Mouse (Mus musculus): Measurements from ENCODE around the gene Samd4b. TPM values are rescaled to one million over a fixed set of nuclear protein-coding genes. Genes with fewer than 3 reads are reported as not detected.
"Not testable (repeated sequence)": the region's sequence is repeated elsewhere in the genome, so short reads cannot be mapped to it uniquely, and the experiment has no call there.

Gene Samd4b
- polyA plus RNA-seq, 1 experiment: 25.2 TPM

DNA sequence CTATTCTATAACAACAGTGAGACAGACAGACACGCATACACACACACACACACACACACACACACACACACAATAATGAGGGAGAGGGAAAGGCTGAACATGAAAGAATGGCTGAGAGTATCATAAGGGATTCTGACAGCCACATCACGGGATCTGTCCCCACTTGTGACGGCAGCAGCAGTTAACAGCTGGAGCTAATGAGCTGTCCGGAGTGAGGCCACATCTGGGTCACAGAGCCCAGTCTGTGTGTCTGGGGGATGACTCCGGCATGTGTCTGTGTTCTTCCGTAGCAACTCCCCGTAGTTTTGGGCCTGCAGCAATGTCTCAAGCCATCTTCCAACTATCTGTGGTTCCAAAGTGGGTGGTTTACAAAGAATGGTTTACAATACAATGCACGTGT is 65.9 kb downstream of the Samd4b start:
- Histone ChIP-seq H3K27ac (ENCODE audit: control insufficient read depth, insufficient read depth, low read depth, low read length, poor library complexity) (no peak overlapping the region), H3K4me3 (replicated peaks; ENCODE audit: control insufficient read depth, low read depth, low read length) (no peak overlapping the region), H3K4me1 (ENCODE audit: control insufficient read depth, insufficient read depth, low read length) (no peaks in the 10 kb centered on the region; the same call in 1 of the 2 replicates)
- WGBS: 81% methylated on average over 8 of the region's 8 CpGs
- TF ChIP-seq POLR2A (IDR thresholded peaks at IDR 0.05; ENCODE audit: borderline replicate concordance, control insufficient read depth, low read depth, low read length) (no peak), CTCF (IDR thresholded peaks at IDR 0.05; ENCODE audit: control insufficient read depth, insufficient read depth, low read length) (no peak)

DNA sequence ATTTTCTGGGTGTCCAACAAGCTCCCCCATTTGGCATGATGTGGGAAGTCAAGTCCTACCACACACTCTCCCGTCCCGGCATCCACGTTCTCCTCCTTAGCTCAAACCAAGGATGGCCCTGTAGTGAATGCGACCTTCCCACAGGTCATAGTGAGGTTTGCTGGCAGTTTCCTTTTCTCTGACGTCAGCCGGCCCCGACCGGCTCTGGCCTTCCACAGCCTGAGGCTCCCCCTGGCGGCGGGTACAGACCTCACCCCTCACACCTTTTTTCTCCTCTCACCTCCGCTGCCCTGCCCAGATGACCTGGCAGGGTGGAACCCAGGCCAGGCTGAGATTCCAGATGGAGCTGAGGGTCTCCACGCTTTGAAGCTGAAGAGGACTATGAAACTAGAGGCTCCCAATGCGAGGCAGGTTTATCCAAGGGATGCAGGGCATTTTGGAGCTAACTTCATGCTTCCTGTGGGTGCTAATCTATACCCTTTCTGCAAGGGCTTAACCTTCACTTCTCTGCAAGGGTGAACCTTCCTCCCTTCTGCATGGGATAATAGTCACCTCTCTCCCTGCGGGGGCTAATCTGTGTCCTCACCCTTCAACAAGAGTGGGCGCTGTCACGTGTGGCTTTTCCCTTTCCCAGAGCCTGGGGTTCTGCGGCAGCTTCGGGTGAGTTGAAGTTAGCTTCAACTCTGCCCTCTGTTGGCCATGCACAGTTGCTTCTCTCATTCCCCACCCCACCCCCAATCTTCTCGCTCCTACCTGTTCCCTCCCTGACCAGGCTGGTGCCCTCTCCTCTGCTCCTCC is 69.8 kb downstream of the Samd4b start:
- no peaks in the 10 kb centered on the region; the same call in 1 of the 2 replicates for H3K4me1 ChIP-seq (ENCODE audit: control insufficient read depth, insufficient read depth, low read length)
- H3K27ac ChIP-seq (ENCODE audit: control insufficient read depth, insufficient read depth, low read depth, low read length, poor library complexity): no peak overlapping the region
- 1% methylated on average over 19 of the region's 19 CpGs for WGBS
- no peak overlapping the region for H3K4me3 ChIP-seq (replicated peaks; ENCODE audit: control insufficient read depth, low read depth, low read length)
- TF ChIP-seq POLR2A (IDR thresholded peaks at IDR 0.05; ENCODE audit: borderline replicate concordance, control insufficient read depth, low read depth, low read length): no peak
- TF ChIP-seq CTCF (IDR thresholded peaks at IDR 0.05; ENCODE audit: control insufficient read depth, insufficient read depth, low read length): peak; percentile 86

DNA sequence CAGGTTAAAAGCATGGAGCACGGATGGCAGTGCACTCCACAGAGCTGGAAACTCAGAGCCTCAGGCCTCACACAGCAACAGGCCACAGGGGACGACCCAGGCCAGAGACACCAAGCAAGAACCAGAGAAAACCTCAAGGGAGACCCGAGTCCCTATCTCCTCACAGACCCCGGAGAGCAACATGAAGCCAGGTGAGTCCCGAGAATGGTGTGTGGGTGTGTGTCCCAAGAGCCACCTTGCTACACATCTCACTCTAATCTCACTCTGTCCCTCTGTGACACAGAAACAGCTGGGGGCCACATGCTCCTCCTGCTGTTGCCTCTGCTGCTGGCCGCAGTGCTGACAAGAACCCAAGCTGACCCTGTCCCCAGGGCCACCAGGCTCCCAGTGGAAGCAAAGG is 75.4 kb downstream of the Samd4b start, which contains the start of gene Ifnl3:
TSS of gene Ifnl3 (plus strand) at position 301 of the 400 bp plus-strand sequence.
- H3K4me1 ChIP-seq (ENCODE audit: control insufficient read depth, insufficient read depth, low read length); H3K4me3 ChIP-seq (replicated peaks; ENCODE audit: control insufficient read depth, low read depth, low read length); H3K27ac ChIP-seq (ENCODE audit: control insufficient read depth, insufficient read depth, low read depth, low read length, poor library complexity): not testable (repeated sequence)
- 82% methylated on average over 5 of the region's 6 CpGs for WGBS

DNA sequence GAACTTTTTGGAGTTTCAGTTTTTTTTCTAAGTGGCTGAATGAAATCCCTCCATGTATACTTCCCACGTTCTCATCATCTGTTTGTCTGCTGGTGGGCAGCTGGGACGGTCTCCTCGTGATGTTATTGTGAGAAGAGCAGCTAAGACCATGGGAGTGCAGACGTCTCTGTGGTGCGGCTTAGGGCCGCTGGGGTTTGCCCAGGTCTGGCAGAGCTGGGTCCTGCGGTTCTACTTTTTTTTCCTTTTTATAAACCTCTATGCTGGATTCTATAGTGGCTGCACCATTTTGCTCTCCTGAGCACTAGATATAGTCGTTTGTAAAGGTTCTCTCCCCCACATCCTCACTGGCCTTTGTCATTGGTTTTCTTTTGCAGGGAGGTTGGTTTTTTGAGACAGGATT is 86.5 kb downstream of the Samd4b start:
- Histone ChIP-seq H3K4me1 (ENCODE audit: control insufficient read depth, insufficient read depth, low read length) (no peaks in the 10 kb centered on the region), H3K4me3 (replicated peaks; ENCODE audit: control insufficient read depth, low read depth, low read length) (no peak overlapping the region), H3K27ac (ENCODE audit: control insufficient read depth, insufficient read depth, low read depth, low read length, poor library complexity) (no peak overlapping the region)
- 66% methylated on average over 8 of the region's 8 CpGs for WGBS
- TF ChIP-seq CTCF (IDR thresholded peaks at IDR 0.05; ENCODE audit: control insufficient read depth, insufficient read depth, low read length) (no peak), POLR2A (IDR thresholded peaks at IDR 0.05; ENCODE audit: borderline replicate concordance, control insufficient read depth, low read depth, low read length) (no peak)

DNA sequence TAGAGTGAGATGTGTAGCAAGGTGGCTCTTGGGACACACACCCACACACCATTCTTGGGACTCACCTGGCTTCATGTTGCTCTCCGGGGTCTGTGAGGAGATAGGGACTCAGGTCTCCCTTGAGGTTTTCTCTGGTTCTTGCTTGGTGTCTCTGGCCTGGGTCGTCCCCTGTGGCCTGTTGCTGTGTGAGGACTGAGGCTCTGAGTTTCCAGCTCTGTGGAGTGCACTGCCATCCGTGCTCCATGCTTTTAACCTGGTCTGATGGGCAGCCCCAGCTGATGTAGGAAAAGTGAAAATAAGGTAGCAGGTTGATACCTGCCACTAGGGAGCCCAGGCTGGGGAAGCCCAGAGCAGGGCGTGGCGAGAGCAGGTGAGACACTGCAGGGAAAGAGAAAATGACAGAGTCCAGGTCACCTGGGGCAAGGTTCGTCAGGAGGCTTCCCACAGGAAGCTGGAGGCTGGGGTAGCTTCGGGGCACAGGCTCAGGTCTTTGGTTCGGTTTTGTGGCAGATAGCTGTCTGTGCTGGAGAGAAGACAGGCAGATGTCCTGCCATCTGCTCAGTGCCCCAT is 87.5 kb downstream of the Samd4b start, which contains the start of gene Ifnl2:
TSS of gene Ifnl2 (minus strand) at position 51 of the 570 bp plus-strand sequence.
- 49% methylated on average over 8 of the region's 8 CpGs for WGBS
- not testable (repeated sequence) for H3K27ac ChIP-seq (ENCODE audit: control insufficient read depth, insufficient read depth, low read depth, low read length, poor library complexity); H3K4me3 ChIP-seq (replicated peaks; ENCODE audit: control insufficient read depth, low read depth, low read length); H3K4me1 ChIP-seq (ENCODE audit: control insufficient read depth, insufficient read depth, low read length)

DNA sequence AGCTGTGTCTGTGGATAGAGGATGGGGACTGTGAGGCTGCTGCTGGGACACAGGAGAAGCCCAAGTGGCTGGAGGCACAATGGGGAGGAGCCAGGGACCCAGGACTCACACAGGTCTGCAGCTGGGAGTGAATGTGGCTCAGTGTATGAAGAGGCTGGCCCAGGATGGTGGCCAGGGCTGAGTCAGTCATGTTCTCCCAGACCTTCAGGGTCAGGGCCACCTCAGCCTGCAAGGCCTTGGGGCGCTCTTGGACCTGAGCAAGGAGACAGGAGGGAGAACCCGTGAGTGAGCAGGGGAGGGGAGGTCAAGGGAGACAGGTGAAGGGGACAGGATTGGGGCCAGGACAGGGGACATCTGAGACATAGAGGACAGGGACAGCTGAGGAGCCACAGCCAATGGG is 88.8 kb downstream of the Samd4b start:
- H3K4me3 ChIP-seq (replicated peaks; ENCODE audit: control insufficient read depth, low read depth, low read length); H3K4me1 ChIP-seq (ENCODE audit: control insufficient read depth, insufficient read depth, low read length); H3K27ac ChIP-seq (ENCODE audit: control insufficient read depth, insufficient read depth, low read depth, low read length, poor library complexity): not testable (repeated sequence)
- 65% methylated on average over 2 of the region's 2 CpGs for WGBS

DNA sequence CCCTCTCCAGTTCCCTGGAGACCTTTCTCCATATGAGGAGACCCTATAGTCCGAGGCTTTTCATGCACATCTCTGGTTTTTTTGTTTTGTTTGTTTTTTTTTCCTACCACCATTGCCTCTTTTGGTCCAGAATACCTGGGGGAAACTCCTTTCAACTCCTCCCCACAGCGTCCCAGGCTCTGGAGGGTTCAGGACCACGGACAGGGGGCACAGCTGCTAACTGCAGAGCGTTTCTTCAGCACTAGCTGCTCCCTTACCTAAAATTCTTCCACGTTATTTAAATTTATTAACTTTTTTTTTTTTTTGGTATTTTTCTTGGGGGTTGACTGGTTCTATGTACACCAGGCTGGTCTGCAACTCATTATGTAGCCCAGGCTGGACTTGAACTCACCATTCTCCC is 92.4 kb downstream of the Samd4b start:
- no peak overlapping the region for H3K27ac ChIP-seq (ENCODE audit: control insufficient read depth, insufficient read depth, low read depth, low read length, poor library complexity)
- TF ChIP-seq CTCF (IDR thresholded peaks at IDR 0.05; ENCODE audit: control insufficient read depth, insufficient read depth, low read length) (no peak), POLR2A (IDR thresholded peaks at IDR 0.05; ENCODE audit: borderline replicate concordance, control insufficient read depth, low read depth, low read length) (no peak)
- WGBS: 9% methylated on average over 5 of the region's 5 CpGs
- no peak overlapping the region for H3K4me3 ChIP-seq (replicated peaks; ENCODE audit: control insufficient read depth, low read depth, low read length)
- no peaks in the 10 kb centered on the region for H3K4me1 ChIP-seq (ENCODE audit: control insufficient read depth, insufficient read depth, low read length)

DNA sequence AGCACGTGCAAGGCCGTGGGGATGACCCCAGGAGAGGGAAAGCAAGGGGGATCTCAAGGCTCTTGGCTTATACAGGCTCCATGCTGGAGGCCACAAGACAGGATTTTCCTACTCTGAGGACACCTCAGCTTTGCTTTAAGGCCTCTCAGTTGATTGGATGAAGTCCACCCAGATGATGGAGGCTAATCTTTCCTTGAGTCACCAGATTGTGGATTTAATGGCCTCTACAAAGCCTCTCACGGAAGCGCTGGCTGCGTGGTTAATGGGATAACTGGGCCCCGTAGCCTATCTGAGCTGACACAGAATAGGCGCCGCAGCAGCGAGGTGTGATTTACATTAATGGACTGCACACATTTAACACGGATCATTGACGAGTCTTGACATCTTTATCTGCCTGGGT is 102.5 kb downstream of the Samd4b start:
- H3K27ac ChIP-seq (ENCODE audit: control insufficient read depth, insufficient read depth, low read depth, low read length, poor library complexity): no peak overlapping the region
- H3K4me1 ChIP-seq (ENCODE audit: control insufficient read depth, insufficient read depth, low read length): no peaks in the 10 kb centered on the region
- TF ChIP-seq POLR2A (IDR thresholded peaks at IDR 0.05; ENCODE audit: borderline replicate concordance, control insufficient read depth, low read depth, low read length): no peak
- TF ChIP-seq CTCF (IDR thresholded peaks at IDR 0.05; ENCODE audit: control insufficient read depth, insufficient read depth, low read length): no peak
- no peak overlapping the region for H3K4me3 ChIP-seq (replicated peaks; ENCODE audit: control insufficient read depth, low read depth, low read length)
- 85% methylated on average over 11 of the region's 11 CpGs for WGBS

DNA sequence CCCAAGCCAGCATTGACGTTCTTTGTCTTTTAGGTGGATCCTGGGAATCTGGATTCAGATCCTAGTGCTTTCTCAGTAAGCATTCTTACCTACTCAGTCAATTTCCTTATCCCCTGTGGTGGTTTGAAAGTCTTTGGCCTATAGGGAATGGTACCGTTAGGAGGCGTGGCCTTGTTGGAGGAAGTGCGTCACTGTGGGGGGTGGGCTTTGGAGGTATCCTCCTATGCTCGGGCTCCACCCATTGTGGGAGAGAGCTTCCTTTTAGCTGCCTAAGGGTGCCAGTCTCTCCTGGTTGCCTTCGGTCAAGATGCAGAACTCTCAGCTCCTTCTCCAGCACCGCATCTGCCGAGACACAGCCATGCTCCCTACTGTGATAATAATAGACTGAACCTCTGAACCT is 105.6 kb downstream of the Samd4b start:
- no peaks in the 10 kb centered on the region for H3K4me1 ChIP-seq (ENCODE audit: control insufficient read depth, insufficient read depth, low read length)
- 84% methylated on average over 8 of the region's 8 CpGs for WGBS
- H3K4me3 ChIP-seq (replicated peaks; ENCODE audit: control insufficient read depth, low read depth, low read length): no peak overlapping the region
- TF ChIP-seq POLR2A (IDR thresholded peaks at IDR 0.05; ENCODE audit: borderline replicate concordance, control insufficient read depth, low read depth, low read length): no peak
- TF ChIP-seq CTCF (IDR thresholded peaks at IDR 0.05; ENCODE audit: control insufficient read depth, insufficient read depth, low read length): no peak
- no peak overlapping the region for H3K27ac ChIP-seq (ENCODE audit: control insufficient read depth, insufficient read depth, low read depth, low read length, poor library complexity)

Data from bone marrow, adult 2 months (tissue).